8 mouse cellular contexts compared by ENCODE assay signal in genomic region chr2:116976951-116977503, GRCm38 (mm10).
A peak's percentile ranks its signal among the peaks of the same experiment; 100 is the strongest.
DNase-seq lines count a peak whose midpoint lies in the region; ATAC-seq and TF ChIP-seq lines count a peak whose summit lies in the region.

No protein-coding gene starts in this region.

- H3K9me3 ChIP-seq in kidney, embryonic 16.5 days (ENCODE audit: low read length), result no peaks in the 10 kb centered on the region
- no peaks in the 10 kb centered on the region for H3K9me3 ChIP-seq in embryonic facial prominence, embryonic 13.5 days
- H3K9me3 ChIP-seq in hindbrain, embryonic 14.5 days (ENCODE audit: control insufficient read depth, low read length), result no peaks in the 10 kb centered on the region

- no peak overlapping the region for H3K4me3 ChIP-seq in kidney, embryonic 16.5 days (ENCODE audit: low read length)
- no peak overlapping the region for H3K4me3 ChIP-seq in embryonic facial prominence, embryonic 13.5 days
- no peak overlapping the region for H3K4me3 ChIP-seq in hindbrain, embryonic 14.5 days (replicated peaks; ENCODE audit: low read length)
- peak overlapping the region; percentile 32 for H3K4me3 ChIP-seq in myocyte

- ATAC-seq in kidney, embryonic 16.5 days (ENCODE audit: low FRiP score, low TSS enrichment), result no peak
- ATAC-seq in embryonic facial prominence, embryonic 13.5 days (ENCODE audit: insufficient number of reproducible peaks, insufficient read depth, low FRiP score, low TSS enrichment, low read depth), result no peak
- no peak for ATAC-seq in hindbrain, embryonic 14.5 days (ENCODE audit: low FRiP score)
- ATAC-seq in CD4-positive, CD25-positive, alpha-beta regulatory T cell, adult 4 months, result no peak

- no peaks in the 10 kb centered on the region for H3K27me3 ChIP-seq in kidney, embryonic 16.5 days (ENCODE audit: insufficient read depth, low read length)
- H3K27me3 ChIP-seq in embryonic facial prominence, embryonic 13.5 days, result no peaks in the 10 kb centered on the region
- H3K27me3 ChIP-seq in hindbrain, embryonic 14.5 days (ENCODE audit: control insufficient read depth, insufficient read depth, low read length), result no peaks in the 10 kb centered on the region
- H3K27me3 ChIP-seq in myocyte (ENCODE audit: control insufficient read depth, insufficient read depth, insufficient read length), result no peaks in the 10 kb centered on the region

- TF ChIP-seq POLR2A in myocyte (IDR thresholded peaks at IDR 0.05; ENCODE audit: insufficient read length, low read depth), result no peak

- peak overlapping the region; percentile 96 for H3K27ac ChIP-seq in kidney, embryonic 16.5 days (ENCODE audit: low read length)
- peak overlapping the region; percentile 97 for H3K27ac ChIP-seq in embryonic facial prominence, embryonic 13.5 days
- H3K27ac ChIP-seq in hindbrain, embryonic 14.5 days, result peak overlapping the region; percentile 93

- DNase-seq in kidney, adult 11 months, result no peak
- DNase-seq in hindbrain, embryonic 14.5 days (ENCODE audit: low spot score), result no peak
- DNase-seq in spleen, adult 18-20 months, result no peak
- no peak for DNase-seq in right cerebral cortex, postnatal 4 days

- H3K4me2 ChIP-seq in kidney, embryonic 16.5 days (replicated peaks; ENCODE audit: low read depth, low read length), result peak overlapping the region; percentile 69; the same call in 1 of the 2 replicates
- peak overlapping the region; percentile 85; the same call in 1 of the 2 replicates for H3K4me2 ChIP-seq in embryonic facial prominence, embryonic 13.5 days
- H3K4me2 ChIP-seq in hindbrain, embryonic 14.5 days (replicated peaks), result peak overlapping the region; percentile 65
- peak overlapping the region; percentile 87 for H3K4me2 ChIP-seq in myocyte (ENCODE audit: low read depth)

- H3ac ChIP-seq in myocyte (ENCODE audit: control insufficient read depth, insufficient read length), result no peak overlapping the region

- H3K9ac ChIP-seq in kidney, embryonic 16.5 days (replicated peaks; ENCODE audit: low read length), result peak overlapping the region; percentile 33; the same call in 1 of the 2 replicates
- H3K9ac ChIP-seq in embryonic facial prominence, embryonic 13.5 days, result no peak overlapping the region
- H3K9ac ChIP-seq in hindbrain, embryonic 14.5 days, result no peak overlapping the region

- WGBS in kidney, embryonic 16.5 days, result 5% methylated on average over 9 of the region's 9 CpGs
- 9% methylated on average over 9 of the region's 9 CpGs for WGBS in embryonic facial prominence, embryonic 13.5 days
- 6% methylated on average over 9 of the region's 9 CpGs for WGBS in hindbrain, embryonic 14.5 days

- H3K36me3 ChIP-seq in kidney, embryonic 16.5 days (ENCODE audit: insufficient read depth, low read length), result no peaks in the 10 kb centered on the region
- no peaks in the 10 kb centered on the region for H3K36me3 ChIP-seq in embryonic facial prominence, embryonic 13.5 days
- no peaks in the 10 kb centered on the region for H3K36me3 ChIP-seq in hindbrain, embryonic 14.5 days (replicated peaks; ENCODE audit: control insufficient read depth, insufficient read depth)
- no peaks in the 10 kb centered on the region for H3K36me3 ChIP-seq in myocyte (ENCODE audit: control insufficient read depth, insufficient read depth)

- H3K79me2 ChIP-seq in myocyte (ENCODE audit: control insufficient read depth, insufficient read depth), result no peaks in the 10 kb centered on the region

- peaks cover 79% of the 10 kb centered on the region for H3K4me1 ChIP-seq in kidney, embryonic 16.5 days (ENCODE audit: insufficient read depth, low read length)
- peaks cover 66% of the 10 kb centered on the region for H3K4me1 ChIP-seq in embryonic facial prominence, embryonic 13.5 days
- H3K4me1 ChIP-seq in hindbrain, embryonic 14.5 days (replicated peaks; ENCODE audit: control insufficient read depth, insufficient read depth, low read length), result peaks cover 45% of the 10 kb centered on the region

TF ChIP-seq in myocyte, 11 proteins besides CTCF, POLR2A, EP300 and RAD21:
- no peak for TF ChIP-seq E2F4 (IDR thresholded peaks at IDR 0.05; ENCODE audit: insufficient read depth)
